13 mouse cellular contexts compared by ENCODE assay signal in the genomic region with DNA sequence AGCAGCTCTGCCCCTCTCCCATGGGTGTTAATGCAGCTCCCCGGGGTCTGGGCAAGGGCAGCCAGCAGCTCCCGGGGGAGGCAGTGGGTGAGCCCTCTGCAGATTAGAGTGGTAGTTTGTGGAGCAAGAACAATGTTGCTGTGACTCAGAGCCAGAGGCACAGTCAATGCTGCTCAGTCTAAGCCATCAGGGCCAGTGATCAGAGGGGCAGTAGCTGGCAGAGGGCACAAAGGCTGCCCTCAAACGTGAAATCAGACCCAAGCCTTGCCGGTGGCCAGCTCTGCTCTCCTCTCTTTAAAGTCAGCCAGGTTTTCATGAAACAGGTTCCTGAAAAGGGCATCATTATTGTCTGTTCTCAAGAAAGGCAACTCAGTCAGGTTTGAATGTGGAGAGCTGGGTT. TPM values are rescaled to one million over a fixed set of nuclear protein-coding genes. Genes with fewer than 3 reads are reported as not detected.
DNase-seq lines count a peak whose midpoint lies in the region; ATAC-seq and TF ChIP-seq lines count a peak whose summit lies in the region.
"Had no signal": no experiment of that assay in that cellular context is flagged by ENCODE, and none has a peak within 500 bp of the region (broad histone marks: within the 10 kb centered on the region; RNA-seq: fewer than 3 reads in every experiment).

No protein-coding gene starts in this region.

- peak; percentile 29 for DNase-seq in layer of hippocampus, adult 9-11 months
- no peak for DNase-seq in layer of hippocampus, adult 9-10 months (ENCODE audit: low spot score)
- DNase-seq in embryonic facial prominence, embryonic 10.5 days (ENCODE audit: low spot score), result no peak
- DNase-seq in left cerebral cortex, adult 2 months (ENCODE audit: extremely low spot score in 1 of 2, low spot score in 2 of 2), result no peak
- no peak for DNase-seq in cerebellum, adult 18-20 months
- DNase-seq: adrenal gland, postnatal 14 days; cerebellum, adult 11 months; gastrocnemius, postnatal 36 days; lung, postnatal 4 days had no signal

- H3K4me3 ChIP-seq in embryonic facial prominence, embryonic 10.5 days, result no peak overlapping the region
- H3K4me3 ChIP-seq in forebrain, embryonic 13.5 days, result no peak overlapping the region
- H3K4me3 ChIP-seq in midbrain, embryonic 16.5 days (ENCODE audit: low read depth, low read length), result no peak overlapping the region
- H3K4me3 ChIP-seq in left cerebral cortex, adult 2 months, result no peak overlapping the region
- H3K4me3 ChIP-seq: heart, embryonic 13.5 days; liver, embryonic 15.5 days had no signal

- TF ChIP-seq CTCF in left cerebral cortex, adult 2 months (IDR thresholded peaks at IDR 0.05), result no peak

- H3K36me3 ChIP-seq in embryonic facial prominence, embryonic 10.5 days (replicated peaks), result no peaks in the 10 kb centered on the region
- H3K36me3 ChIP-seq in forebrain, embryonic 13.5 days (ENCODE audit: poor library complexity, severe bottlenecking), result no peaks in the 10 kb centered on the region
- H3K36me3 ChIP-seq in midbrain, embryonic 16.5 days (ENCODE audit: control insufficient read depth, insufficient read depth, low read length), result no peaks in the 10 kb centered on the region
- H3K36me3 ChIP-seq: heart, embryonic 13.5 days; liver, embryonic 15.5 days had no signal

- peak overlapping the region; percentile 41; the same call in 1 of the 2 replicates for H3K9ac ChIP-seq in forebrain, embryonic 13.5 days
- H3K9ac ChIP-seq in midbrain, embryonic 16.5 days (ENCODE audit: low read depth, low read length), result no peak overlapping the region
- H3K9ac ChIP-seq: heart, embryonic 13.5 days; liver, embryonic 15.5 days had no signal

- peaks cover 28% of the 10 kb centered on the region for H3K4me1 ChIP-seq in embryonic facial prominence, embryonic 10.5 days
- H3K4me1 ChIP-seq in forebrain, embryonic 13.5 days, result peaks cover 25% of the 10 kb centered on the region
- no peaks in the 10 kb centered on the region for H3K4me1 ChIP-seq in midbrain, embryonic 16.5 days (ENCODE audit: control insufficient read depth, insufficient read depth, low read length)
- H3K4me1 ChIP-seq: liver, embryonic 15.5 days had no signal

- H3K9me3 ChIP-seq in embryonic facial prominence, embryonic 10.5 days, result no peaks in the 10 kb centered on the region
- no peaks in the 10 kb centered on the region for H3K9me3 ChIP-seq in forebrain, embryonic 13.5 days (replicated peaks)
- no peaks in the 10 kb centered on the region for H3K9me3 ChIP-seq in midbrain, embryonic 16.5 days (replicated peaks; ENCODE audit: control insufficient read depth, low read length, poor library complexity, severe bottlenecking)
- H3K9me3 ChIP-seq: heart, embryonic 13.5 days; liver, embryonic 15.5 days had no signal

- H3K27me3 ChIP-seq in embryonic facial prominence, embryonic 10.5 days (replicated peaks; ENCODE audit: low read depth, poor library complexity, severe bottlenecking), result no peaks in the 10 kb centered on the region
- H3K27me3 ChIP-seq in forebrain, embryonic 13.5 days, result no peaks in the 10 kb centered on the region
- H3K27me3 ChIP-seq in midbrain, embryonic 16.5 days (ENCODE audit: control insufficient read depth, insufficient read depth, low read depth, low read length), result no peaks in the 10 kb centered on the region
- H3K27me3 ChIP-seq: heart, embryonic 13.5 days; liver, embryonic 15.5 days had no signal

- H3K27ac ChIP-seq in embryonic facial prominence, embryonic 10.5 days (replicated peaks), result peak overlapping the region; percentile 40
- peak overlapping the region; percentile 82 for H3K27ac ChIP-seq in forebrain, embryonic 13.5 days
- H3K27ac ChIP-seq in midbrain, embryonic 16.5 days (ENCODE audit: low read length), result no peak overlapping the region
- no peak overlapping the region; the same call in 1 of the 2 replicates for H3K27ac ChIP-seq in left cerebral cortex, adult 2 months
- H3K27ac ChIP-seq: heart, embryonic 13.5 days; liver, embryonic 15.5 days had no signal

- H3K4me2 ChIP-seq in forebrain, embryonic 13.5 days, result no peak overlapping the region; the same call in 1 of the 2 replicates
- H3K4me2 ChIP-seq in midbrain, embryonic 16.5 days (ENCODE audit: low read length), result no peak overlapping the region
- H3K4me2 ChIP-seq: heart, embryonic 13.5 days; liver, embryonic 15.5 days had no signal

- peak; percentile 77 for ATAC-seq in forebrain, embryonic 13.5 days
- peak; percentile 54; the same call in 1 of the 2 replicates for ATAC-seq in midbrain, embryonic 16.5 days

- intact Hi-C loops in left cerebral cortex, adult 2 months (cut with DNase I), result loop anchor here (2.0 kb wide), 1 partner anchor 77 kb away; no protein-coding TSS in a partner anchor

- 31% methylated on average over 4 of the region's 4 CpGs for WGBS in embryonic facial prominence, embryonic 10.5 days
- WGBS in forebrain, embryonic 13.5 days, result 20% methylated on average over 4 of the region's 4 CpGs
- 27% methylated on average over 4 of the region's 4 CpGs for WGBS in midbrain, embryonic 16.5 days

RNA-seq across cellular contexts. Expression of a gene that starts 11.1 kb away (rescaled TPM):
- 12.2 and 16.4 TPM in 2 replicates for polyA plus RNA-seq in embryonic facial prominence, embryonic 10.5 days (2016; fragmentation: Nextera tagmentation; extraction: Ambion mirVana)
- polyA plus RNA-seq in forebrain, embryonic 13.5 days (2015; fragmentation: Nextera tagmentation; extraction: Ambion mirVana), result 25.4 and 27.5 TPM in 2 replicates
- 35.7 and 37.9 TPM in 2 replicates for polyA plus RNA-seq in midbrain, embryonic 16.5 days (2015; fragmentation: Nextera tagmentation; extraction: Ambion mirVana)
- total RNA-seq in left cerebral cortex, adult 2 months (2021), result 10 to 100 TPM; 51.6 to 54.5 TPM

RNA-seq across cellular contexts. Expression of a gene that starts 43.3 kb away (rescaled TPM):
- polyA plus RNA-seq in embryonic facial prominence, embryonic 10.5 days (2016; fragmentation: Nextera tagmentation; extraction: Ambion mirVana), result 22.5 and 22.9 TPM in 2 replicates
- 22.7 and 23.9 TPM in 2 replicates for polyA plus RNA-seq in forebrain, embryonic 13.5 days (2015; fragmentation: Nextera tagmentation; extraction: Ambion mirVana)
- 38.3 and 39.4 TPM in 2 replicates for polyA plus RNA-seq in midbrain, embryonic 16.5 days (2015; fragmentation: Nextera tagmentation; extraction: Ambion mirVana)
- 10 to 100 TPM; 90.3 to 93.3 TPM for total RNA-seq in left cerebral cortex, adult 2 months (2021)

Comparison
In these comparisons a context has a peak if more than half of its experiments do, and no peak if none do; other contexts are left out.
1. H3K27ac ChIP-seq: peak in embryonic facial prominence, embryonic 10.5 days (single experiment) and forebrain, embryonic 13.5 days (single experiment); none in midbrain, embryonic 16.5 days (single experiment) and left cerebral cortex, adult 2 months (single experiment).